Mouse (Mus musculus) heart, embryonic 15.5 days (tissue): ENCODE measurements around the gene Zfp385b. TPM values are rescaled to one million over a fixed set of nuclear protein-coding genes. Genes with fewer than 3 reads are reported as not detected.

Source experiments
- ATAC-seq: fragments of 200-750 bp; cut with Nextera tagmentation; replicated peaks from 2 replicates; pipeline ENCODE4 v1.8.0; 2017; ENCODE audit warnings: low read depth, moderate TSS enrichment; ENCODE audit not compliant: insufficient number of reproducible peaks, insufficient read depth, low FRiP score
- H3K27ac ChIP-seq: fragments of 300-500 bp; sonication (generic); 2 replicates; pipeline ENCODE4 v1.5.1; 2015; ENCODE audit warnings: mild to moderate bottlenecking, inconsistent platforms
- H3K27me3 ChIP-seq: fragments of 300-500 bp; sonication (generic); 2 replicates; pipeline ENCODE4 v1.6.1; 2015; ENCODE audit warnings: inconsistent platforms
- H3K36me3 ChIP-seq: fragments of 300-500 bp; sonication (generic); 2 replicates; pipeline ENCODE4 v1.6.1; 2015; ENCODE audit warnings: mild to moderate bottlenecking, inconsistent platforms
- H3K4me1 ChIP-seq: fragments of 300-500 bp; sonication (generic); replicated peaks from 2 replicates; pipeline ENCODE4 v1.6.1; 2015; ENCODE audit warnings: inconsistent platforms
- H3K4me2 ChIP-seq: fragments of 300-500 bp; sonication (generic); 2 replicates; pipeline ENCODE4 v1.6.1; 2015; ENCODE audit warnings: inconsistent platforms, mild to moderate bottlenecking, moderate library complexity
- H3K4me3 ChIP-seq: fragments of 300-500 bp; sonication (generic); 2 replicates; pipeline ENCODE4 v1.5.1; 2015; ENCODE audit warnings: mild to moderate bottlenecking, inconsistent platforms
- H3K9ac ChIP-seq: fragments of 300-500 bp; sonication (generic); 2 replicates; pipeline ENCODE4 v1.6.1; 2015; ENCODE audit warnings: mild to moderate bottlenecking, inconsistent platforms
- H3K9me3 ChIP-seq: fragments of 300-500 bp; sonication (generic); replicated peaks from 2 replicates; pipeline ENCODE4 v1.6.1; 2016; ENCODE audit warnings: inconsistent platforms
- WGBS: fragments of 180-500 bp; shearing (Covaris S2); methylation state at CpG from one replicate; pipeline ENCODE4 v1.1.7; 2015; ENCODE audit warnings: mixed read lengths; 5-methylcytosine and 5-hydroxymethylcytosine counted together
- polyA plus RNA-seq: library from polyadenylated mRNA; unstranded; fragments of >200 nt; fragmentation: Nextera tagmentation; extraction: Ambion mirVana; gene quantifications from 2 replicates; pipeline ENCODE4 v1.2.1, GENCODE M21; 2015

Zfp385b gene
- polyA plus RNA-seq, 1 experiment from 2014 or later, result 3.8 TPM

DNA sequence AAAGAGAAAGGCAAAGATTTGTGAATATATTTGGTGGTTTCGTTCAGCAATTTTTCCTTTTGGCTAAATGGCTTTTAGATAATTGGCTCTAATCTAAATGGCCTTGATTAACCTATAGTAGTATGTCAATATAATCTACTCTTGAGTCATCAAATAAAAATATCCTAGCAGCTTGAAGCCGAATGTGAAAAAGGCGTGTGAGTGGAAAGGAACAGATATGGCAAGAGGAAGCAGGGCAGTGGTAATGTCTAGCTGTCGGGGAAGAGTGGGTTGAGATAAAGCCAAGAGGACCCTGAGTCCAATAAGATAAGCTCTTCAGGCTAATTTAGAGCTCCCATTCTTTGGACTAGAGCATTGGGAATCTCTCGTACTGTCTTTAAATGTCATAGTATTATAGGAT is 179.4 kb downstream of the Zfp385b start:
- ATAC-seq, result no peak
- Histone ChIP-seq H3K9ac (no peak overlapping the region), H3K4me3 (no peak overlapping the region), H3K36me3 (no peaks in the 10 kb centered on the region), H3K4me1 (peaks cover 9% of the 10 kb centered on the region; the same call in 1 of the 2 replicates), H3K4me2 (no peak overlapping the region), H3K27me3 (no peaks in the 10 kb centered on the region), H3K9me3 (no peaks in the 10 kb centered on the region), H3K27ac (no peak overlapping the region)
- 32% methylated on average over 5 of the region's 5 CpGs for WGBS

DNA sequence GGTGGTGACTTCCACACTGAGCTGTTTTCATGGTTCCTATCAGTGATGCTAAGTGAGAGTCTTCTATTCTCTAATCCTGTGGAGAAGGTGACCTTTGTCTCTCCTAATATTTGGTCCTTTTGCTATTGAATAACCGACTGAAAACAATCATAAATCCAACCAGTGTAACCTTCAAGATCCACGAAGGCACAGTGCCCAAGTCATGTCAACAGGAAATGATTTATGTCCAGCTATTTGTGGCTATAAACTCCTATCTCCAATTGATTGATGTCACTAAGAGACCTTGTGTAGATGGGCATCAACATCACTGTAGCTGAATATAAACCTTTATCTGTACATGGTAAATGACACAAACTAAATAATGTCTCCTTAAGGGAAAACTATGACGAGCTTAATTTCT is 187.8 kb downstream of the Zfp385b start:
- no peak overlapping the region for H3K27ac ChIP-seq
- H3K27me3 ChIP-seq, result no peaks in the 10 kb centered on the region
- H3K4me3 ChIP-seq, result no peak overlapping the region
- WGBS, result 49% methylated on average over 3 of the region's 3 CpGs
- no peak overlapping the region for H3K9ac ChIP-seq
- no peaks in the 10 kb centered on the region for H3K9me3 ChIP-seq
- H3K36me3 ChIP-seq, result no peaks in the 10 kb centered on the region
- H3K4me1 ChIP-seq, result no peaks in the 10 kb centered on the region
- no peak overlapping the region for H3K4me2 ChIP-seq
- ATAC-seq, result no peak

DNA sequence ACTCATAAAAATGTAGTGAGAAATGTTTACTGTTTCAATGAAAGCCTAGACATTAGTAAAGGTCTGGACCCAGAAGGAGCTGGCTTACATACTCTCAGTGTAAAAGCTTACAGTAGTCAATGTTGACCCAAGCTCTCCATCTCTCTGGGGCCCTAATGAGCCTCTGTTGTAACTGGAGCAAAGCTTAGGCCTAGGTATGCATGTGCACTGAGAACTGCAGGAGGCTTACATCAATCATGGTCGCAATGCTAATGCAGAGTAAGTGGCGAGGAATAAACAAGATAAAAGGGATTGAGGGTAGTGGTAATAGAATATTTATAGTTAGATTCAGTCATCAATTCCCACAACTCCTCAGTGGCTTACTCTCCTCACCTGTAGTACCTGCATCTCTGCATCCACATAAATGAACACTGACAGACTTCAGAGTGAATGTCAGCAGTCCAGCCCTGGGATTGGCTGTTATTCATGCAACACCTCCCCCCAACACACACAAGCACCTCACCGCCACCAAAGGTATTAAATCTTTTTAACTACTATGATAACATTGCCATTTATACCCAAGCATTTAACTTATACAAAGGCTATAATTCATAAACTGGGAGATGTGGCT is 191.7 kb downstream of the Zfp385b start:
- Histone ChIP-seq H3K4me2 (no peak overlapping the region), H3K27me3 (no peaks in the 10 kb centered on the region), H3K36me3 (no peaks in the 10 kb centered on the region), H3K27ac (no peak overlapping the region), H3K9ac (no peak overlapping the region), H3K4me3 (no peak overlapping the region), H3K4me1 (no peaks in the 10 kb centered on the region), H3K9me3 (no peaks in the 10 kb centered on the region)
- WGBS, result 61% methylated on average over 3 of the region's 3 CpGs
- ATAC-seq, result no peak

DNA sequence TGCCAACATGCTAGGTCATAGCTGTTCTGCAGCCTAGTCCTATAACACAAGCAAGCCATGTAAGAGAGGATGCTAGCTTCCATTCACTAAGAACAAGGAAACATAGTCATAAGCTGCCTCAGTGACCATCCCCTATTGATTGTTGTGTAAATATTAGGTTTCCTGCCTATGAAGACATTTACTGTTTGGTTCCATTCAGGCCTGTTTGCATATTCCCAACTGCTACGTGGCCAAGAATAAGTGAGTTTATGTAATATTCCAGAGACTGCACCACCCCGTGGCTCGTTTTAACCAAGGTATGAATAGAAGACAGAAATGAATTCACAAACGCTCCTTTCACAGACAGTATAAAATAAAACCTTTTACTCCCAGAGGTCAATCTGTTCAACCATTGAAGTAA is 200.8 kb downstream of the Zfp385b start:
- Histone ChIP-seq H3K4me2 (no peak overlapping the region), H3K27me3 (no peaks in the 10 kb centered on the region), H3K4me1 (no peaks in the 10 kb centered on the region), H3K9ac (no peak overlapping the region), H3K9me3 (no peaks in the 10 kb centered on the region), H3K27ac (no peak overlapping the region), H3K4me3 (no peak overlapping the region), H3K36me3 (no peaks in the 10 kb centered on the region)
- WGBS, result 84% methylated on average over 4 of the region's 4 CpGs
- ATAC-seq, result no peak

DNA sequence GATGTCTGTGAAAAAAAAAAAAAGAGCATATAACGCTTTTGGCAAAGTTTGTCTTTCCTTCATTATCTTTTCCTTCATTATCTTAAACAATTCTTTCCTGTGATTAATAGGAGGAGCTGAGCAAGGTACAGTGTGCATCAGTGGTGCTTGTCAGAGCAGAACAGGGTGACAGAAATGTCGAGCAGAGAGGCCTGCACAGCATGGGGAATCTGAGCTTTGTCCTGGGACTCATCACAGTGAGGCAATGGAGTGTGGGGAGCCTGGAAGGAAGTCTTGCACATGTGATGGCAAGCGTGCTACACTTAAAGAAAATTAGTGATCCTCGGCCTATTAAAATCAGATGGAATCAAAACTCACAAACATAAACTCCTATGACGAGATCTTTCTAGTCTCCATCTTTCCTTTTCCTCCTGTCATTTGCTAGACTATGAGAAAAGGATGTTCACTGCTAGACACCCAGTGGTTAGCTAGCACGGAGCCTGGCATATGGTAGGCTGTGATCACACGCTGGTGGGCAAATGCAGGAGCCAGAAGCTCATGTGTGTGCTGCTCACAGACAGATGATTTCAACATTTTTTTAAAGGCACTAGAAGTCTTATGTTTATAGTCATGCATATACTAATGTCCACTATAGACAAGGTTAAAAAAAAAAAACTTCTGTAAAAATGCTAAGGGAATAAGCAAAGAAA is 209.0 kb downstream of the Zfp385b start:
- Histone ChIP-seq H3K4me3 (no peak overlapping the region), H3K4me1 (peaks cover 12% of the 10 kb centered on the region), H3K9me3 (no peaks in the 10 kb centered on the region), H3K27ac (no peak overlapping the region), H3K27me3 (no peaks in the 10 kb centered on the region), H3K4me2 (no peak overlapping the region), H3K36me3 (no peaks in the 10 kb centered on the region), H3K9ac (no peak overlapping the region)
- ATAC-seq, result no peak
- WGBS, result 77% methylated on average over 7 of the region's 7 CpGs

DNA sequence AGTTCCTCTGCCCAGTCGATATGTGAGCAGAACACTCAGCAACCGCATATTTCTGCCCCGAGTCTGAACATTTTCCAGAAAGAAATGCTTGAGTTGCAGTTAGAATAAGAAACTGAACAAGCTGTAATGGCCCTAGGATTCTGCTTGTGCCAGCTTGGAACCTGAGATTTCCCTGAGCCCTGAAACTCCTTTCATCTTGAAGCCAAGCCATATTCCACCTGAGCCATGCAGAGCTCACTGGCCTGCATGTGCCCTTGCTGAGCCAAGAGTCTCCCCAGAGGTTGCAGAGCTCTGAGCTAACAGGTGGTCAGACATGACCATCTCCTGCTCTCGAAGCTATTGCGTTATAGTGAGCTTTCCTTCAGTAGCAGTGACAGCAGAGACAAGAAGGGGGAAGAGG is 210.0 kb downstream of the Zfp385b start:
- H3K4me3 ChIP-seq, result no peak overlapping the region
- no peak overlapping the region for H3K27ac ChIP-seq
- H3K4me1 ChIP-seq, result peaks cover 12% of the 10 kb centered on the region
- no peak for ATAC-seq
- H3K9ac ChIP-seq, result no peak overlapping the region
- 73% methylated on average over 5 of the region's 5 CpGs for WGBS
- H3K36me3 ChIP-seq, result no peaks in the 10 kb centered on the region
- no peaks in the 10 kb centered on the region for H3K9me3 ChIP-seq
- H3K27me3 ChIP-seq, result no peaks in the 10 kb centered on the region
- H3K4me2 ChIP-seq, result no peak overlapping the region

DNA sequence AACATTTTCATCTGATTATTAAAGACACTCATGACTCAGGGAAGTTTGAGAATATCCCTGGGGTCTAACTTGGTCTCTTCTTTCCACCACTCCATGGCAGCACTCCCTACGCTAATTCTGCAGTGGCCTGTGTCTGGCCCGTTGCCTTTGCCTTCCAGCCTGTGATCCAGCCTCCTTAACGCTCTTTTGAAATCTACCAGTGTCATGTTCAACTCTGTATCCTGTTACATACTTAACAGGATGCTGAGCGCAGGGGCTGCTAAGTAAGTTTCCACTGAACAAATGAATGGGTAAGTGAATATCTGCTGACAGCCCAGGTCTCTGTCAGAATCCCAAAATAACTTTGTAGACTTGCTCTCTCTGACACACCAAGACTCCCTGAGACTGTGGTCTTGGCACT is 210.8 kb downstream of the Zfp385b start:
- WGBS, result 36% methylated on average over 4 of the region's 4 CpGs
- Histone ChIP-seq H3K27me3 (no peaks in the 10 kb centered on the region), H3K9me3 (no peaks in the 10 kb centered on the region), H3K36me3 (no peaks in the 10 kb centered on the region), H3K4me2 (no peak overlapping the region), H3K4me1 (peaks cover 12% of the 10 kb centered on the region), H3K4me3 (no peak overlapping the region), H3K27ac (no peak overlapping the region), H3K9ac (no peak overlapping the region)
- ATAC-seq, result peak; percentile 43; the same call in 1 of the 2 replicates

DNA sequence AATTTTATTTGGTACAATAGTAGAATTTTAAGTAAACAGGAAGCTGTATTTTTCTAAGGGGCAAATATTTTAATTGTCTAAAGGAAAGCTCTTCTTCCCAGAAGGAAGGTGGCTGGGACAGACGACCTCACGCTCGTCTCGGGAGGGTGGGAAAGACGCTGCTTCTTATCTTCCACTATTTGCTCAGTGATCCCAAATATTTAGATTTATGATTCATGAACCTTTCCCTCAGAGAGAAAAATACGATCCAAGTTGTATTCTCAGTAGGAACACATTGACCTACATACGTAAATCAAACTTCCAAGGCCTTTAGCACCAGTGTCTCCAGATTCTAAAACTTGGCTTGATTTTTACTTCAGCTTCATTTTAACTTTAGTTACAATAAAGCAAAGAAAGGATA is 226.0 kb downstream of the Zfp385b start:
- Histone ChIP-seq H3K4me1 (peaks cover 7% of the 10 kb centered on the region), H3K9me3 (no peaks in the 10 kb centered on the region), H3K27ac (no peak overlapping the region), H3K4me3 (no peak overlapping the region), H3K27me3 (no peaks in the 10 kb centered on the region), H3K9ac (no peak overlapping the region), H3K4me2 (no peak overlapping the region), H3K36me3 (no peaks in the 10 kb centered on the region)
- no peak for ATAC-seq
- WGBS, result 69% methylated on average over 7 of the region's 7 CpGs

DNA sequence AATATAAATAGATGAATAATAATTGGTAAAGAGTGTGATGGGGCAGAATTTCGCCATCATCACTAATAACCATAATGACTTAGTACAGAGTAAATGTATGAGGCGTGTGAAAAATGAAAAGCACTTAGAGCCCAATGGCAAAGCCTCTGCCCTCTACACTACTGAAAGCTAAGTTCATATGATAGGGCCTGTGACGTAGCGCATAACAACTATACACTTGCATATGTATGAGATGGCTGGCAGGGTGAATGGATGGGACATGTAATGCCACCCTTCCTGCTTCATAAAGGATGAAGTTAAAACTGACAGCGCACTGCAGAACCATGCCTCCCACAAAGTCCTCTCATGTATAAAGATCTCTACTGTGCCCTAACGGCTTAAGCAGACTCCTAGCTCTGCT is 226.9 kb downstream of the Zfp385b start:
- no peak overlapping the region for H3K27ac ChIP-seq
- no peak for ATAC-seq
- H3K36me3 ChIP-seq, result no peaks in the 10 kb centered on the region
- WGBS, result 85% methylated on average over 6 of the region's 6 CpGs
- H3K4me2 ChIP-seq, result no peak overlapping the region
- no peak overlapping the region for H3K4me3 ChIP-seq
- peaks cover 7% of the 10 kb centered on the region for H3K4me1 ChIP-seq
- no peaks in the 10 kb centered on the region; the same call in 1 of the 2 replicates for H3K9me3 ChIP-seq
- no peak overlapping the region for H3K9ac ChIP-seq
- H3K27me3 ChIP-seq, result no peaks in the 10 kb centered on the region

DNA sequence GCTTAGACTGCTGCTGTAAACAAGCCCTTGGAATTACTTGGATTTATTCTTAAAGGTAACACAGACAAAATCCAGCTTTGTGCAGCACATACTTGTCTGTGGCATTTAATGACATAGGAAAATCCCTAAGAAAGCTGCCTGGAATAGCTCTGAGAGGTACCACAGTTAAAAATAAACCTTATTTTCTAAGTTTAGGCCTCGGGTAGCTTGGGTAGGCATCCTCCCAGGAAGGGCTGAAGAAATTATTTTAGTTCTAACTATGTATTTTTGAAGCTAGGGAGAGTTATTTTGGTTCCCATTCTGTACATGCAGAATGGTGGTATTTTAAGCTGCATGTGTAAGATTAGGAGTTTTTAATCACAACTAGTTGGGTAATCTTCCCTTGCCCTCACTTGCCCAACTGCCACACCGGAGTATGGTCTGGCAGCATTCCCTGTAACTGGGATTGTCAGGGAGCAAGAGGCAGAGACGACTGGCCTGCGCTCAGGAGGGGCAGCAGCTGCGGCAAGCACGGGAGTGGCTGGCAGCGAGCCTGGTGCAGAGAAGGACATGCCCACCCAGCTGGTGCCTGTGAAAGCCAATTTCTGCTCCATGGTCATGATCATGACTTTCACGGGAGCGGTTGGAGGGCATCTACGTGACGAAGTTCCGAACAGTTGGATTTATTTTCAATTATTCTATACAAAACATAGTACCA is 230.1 kb downstream of the Zfp385b start:
- peaks cover 7% of the 10 kb centered on the region for H3K4me1 ChIP-seq
- WGBS, result 57% methylated on average over 12 of the region's 12 CpGs
- H3K36me3 ChIP-seq, result no peaks in the 10 kb centered on the region
- no peak overlapping the region for H3K9ac ChIP-seq
- peak overlapping the region; percentile 18; the same call in 1 of the 2 replicates for H3K4me2 ChIP-seq
- peak; percentile 79 for ATAC-seq
- peak overlapping the region; percentile 71 for H3K27ac ChIP-seq
- H3K27me3 ChIP-seq, result no peaks in the 10 kb centered on the region
- H3K4me3 ChIP-seq, result no peak overlapping the region
- H3K9me3 ChIP-seq, result peaks cover 6% of the 10 kb centered on the region

DNA sequence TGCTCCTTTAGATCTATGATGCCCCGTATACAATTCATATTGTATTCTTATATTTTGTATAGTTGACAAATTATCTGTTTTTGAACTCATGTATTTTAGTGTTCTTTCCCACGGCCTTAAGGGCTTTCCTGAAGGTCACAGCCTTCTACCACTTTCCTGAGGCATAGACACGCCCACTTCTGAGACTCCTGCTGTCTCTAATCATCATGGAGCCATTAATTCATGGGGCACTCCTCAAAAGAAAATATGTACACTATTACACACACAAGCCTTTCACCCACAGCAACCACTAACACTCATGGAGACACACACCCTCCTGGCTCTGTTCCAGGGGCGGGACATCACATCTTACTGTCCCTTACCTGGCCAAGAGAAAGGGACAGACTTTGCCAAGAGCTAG is 232.1 kb downstream of the Zfp385b start:
- Histone ChIP-seq H3K9ac (no peak overlapping the region), H3K9me3 (peaks cover 6% of the 10 kb centered on the region), H3K36me3 (no peaks in the 10 kb centered on the region), H3K27me3 (no peaks in the 10 kb centered on the region), H3K4me2 (no peak overlapping the region), H3K4me3 (no peak overlapping the region), H3K27ac (no peak overlapping the region), H3K4me1 (peaks cover 7% of the 10 kb centered on the region)
- no peak for ATAC-seq
- WGBS, result 76% methylated on average over 4 of the region's 4 CpGs
